Mouse (Mus musculus): ENCODE data around the gene Fkbp11.

GRCm38 (mm10) chr15:98728366-98728765 lies 368 bp upstream of the Fkbp11 start:
- TF ChIP-seq CTCF (IDR thresholded peaks at IDR 0.05; ENCODE audit: extremely low read depth, insufficient read depth, low read length) (no peak), POLR2A (IDR thresholded peaks at IDR 0.05; ENCODE audit: extremely low read depth, insufficient read depth, low read length) (no peak)

Data from cortical plate, adult 2 months (tissue).